Mouse (Mus musculus): ENCODE data around the gene Xbp1. TPM values are rescaled to one million over a fixed set of nuclear protein-coding genes. Genes with fewer than 3 reads are reported as not detected.

Xbp1 gene
- polyA plus RNA-seq, 1 experiment from 2014 or later = 248 TPM

GRCm38 (mm10) chr11:5568082-5568481, 47.6 kb downstream of the Xbp1 start:
- no peak for ATAC-seq (ENCODE audit: insufficient read depth, low FRiP score)
- WGBS = 89% methylated on average over 5 of the region's 5 CpGs
- H3K27ac ChIP-seq (ENCODE audit: low read length) = no peak overlapping the region
- H3K27me3 ChIP-seq (ENCODE audit: control insufficient read depth, insufficient read depth, low read length) = no peaks in the 10 kb centered on the region
- H3K4me2 ChIP-seq (ENCODE audit: low read depth, low read length) = no peak overlapping the region
- no peaks in the 10 kb centered on the region for H3K4me1 ChIP-seq (ENCODE audit: control insufficient read depth, insufficient read depth, low read length)
- H3K9me3 ChIP-seq (replicated peaks; ENCODE audit: control insufficient read depth, low read length) = no peaks in the 10 kb centered on the region
- no peaks in the 10 kb centered on the region for H3K36me3 ChIP-seq (ENCODE audit: control insufficient read depth, insufficient read depth, low read length)
- H3K9ac ChIP-seq (ENCODE audit: low read length) = no peak overlapping the region
- no peak overlapping the region for H3K4me3 ChIP-seq (replicated peaks; ENCODE audit: low read length)

- WGBS = 81% methylated on average over 12 of the region's 12 CpGs
- Histone ChIP-seq H3K9me3 (replicated peaks; ENCODE audit: control insufficient read depth, low read length) (no peaks in the 10 kb centered on the region), H3K4me3 (replicated peaks; ENCODE audit: low read length) (no peak within 1 kb of the TSS), H3K9ac (ENCODE audit: low read length) (no peak within 1 kb of the TSS), H3K27me3 (ENCODE audit: control insufficient read depth, insufficient read depth, low read length) (no peaks in the 10 kb centered on the region), H3K36me3 (ENCODE audit: control insufficient read depth, insufficient read depth, low read length) (no peaks in the 10 kb centered on the region), H3K4me2 (ENCODE audit: low read depth, low read length) (no peak within 1 kb of the TSS), H3K4me1 (ENCODE audit: control insufficient read depth, insufficient read depth, low read length) (no peaks in the 10 kb centered on the region), H3K27ac (ENCODE audit: low read length) (no peak within 1 kb of the TSS)
- no peak for ATAC-seq (ENCODE audit: insufficient read depth, low FRiP score)
These were observed 49.0 kb downstream of the Xbp1 start, which contains the start of gene Ankrd36 for GRCm38 (mm10) chr11:5569474-5569873. Gene Ankrd36, plus strand, starts transcription at chr11:5569684.

DNA sequence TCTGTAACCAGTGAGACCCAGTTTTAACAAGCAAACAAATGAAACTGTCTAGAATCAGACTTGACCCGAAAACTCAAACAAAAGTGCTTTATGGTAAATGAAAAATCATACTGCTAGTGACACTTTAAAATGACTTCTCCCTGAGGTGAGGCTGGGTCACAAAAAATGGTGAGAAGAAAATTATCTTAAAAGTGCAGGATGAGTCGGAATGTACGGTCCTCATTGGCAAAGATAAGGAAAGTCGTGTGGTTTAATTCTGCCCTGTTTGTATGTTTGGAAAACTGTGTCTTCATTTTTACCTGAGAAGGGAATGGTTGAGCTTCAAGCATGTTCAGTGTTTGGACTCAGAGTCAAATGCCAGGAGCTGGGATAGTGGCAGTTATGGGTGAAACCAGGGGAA, 51.4 kb downstream of the Xbp1 start:
- Histone ChIP-seq H3K27ac (ENCODE audit: low read length) (no peak overlapping the region), H3K4me1 (ENCODE audit: control insufficient read depth, insufficient read depth, low read length) (no peaks in the 10 kb centered on the region), H3K4me2 (ENCODE audit: low read depth, low read length) (no peak overlapping the region), H3K4me3 (replicated peaks; ENCODE audit: low read length) (no peak overlapping the region), H3K9me3 (replicated peaks; ENCODE audit: control insufficient read depth, low read length) (no peaks in the 10 kb centered on the region), H3K27me3 (ENCODE audit: control insufficient read depth, insufficient read depth, low read length) (no peaks in the 10 kb centered on the region), H3K36me3 (ENCODE audit: control insufficient read depth, insufficient read depth, low read length) (no peaks in the 10 kb centered on the region), H3K9ac (ENCODE audit: low read length) (no peak overlapping the region)
- WGBS = 84% methylated on average over 4 of the region's 4 CpGs
- no peak for ATAC-seq (ENCODE audit: insufficient read depth, low FRiP score)

DNA sequence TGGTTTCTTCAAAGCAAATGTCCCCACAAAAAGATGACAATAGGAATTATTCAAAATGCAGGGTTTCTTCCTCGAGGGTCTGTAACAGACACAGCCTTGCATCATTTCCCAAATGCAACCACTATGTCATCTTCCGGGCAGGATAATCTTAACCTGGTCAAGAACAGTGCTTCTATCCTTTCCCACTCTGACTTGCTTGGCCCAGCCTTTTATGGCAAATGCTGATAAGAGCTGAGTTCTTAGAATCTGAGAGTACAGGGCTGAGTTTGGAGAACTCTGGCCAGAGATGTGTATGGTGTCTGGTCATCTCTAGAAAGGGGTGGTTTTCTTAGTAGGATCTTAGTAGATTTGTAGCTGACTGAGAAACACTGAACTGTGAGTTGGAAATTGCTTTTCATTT, 53.4 kb downstream of the Xbp1 start:
- H3K9me3 ChIP-seq (replicated peaks; ENCODE audit: control insufficient read depth, low read length) = no peaks in the 10 kb centered on the region
- H3K4me3 ChIP-seq (replicated peaks; ENCODE audit: low read length) = no peak overlapping the region
- 75% methylated on average over 2 of the region's 2 CpGs for WGBS
- no peak overlapping the region for H3K4me2 ChIP-seq (ENCODE audit: low read depth, low read length)
- no peaks in the 10 kb centered on the region for H3K27me3 ChIP-seq (ENCODE audit: control insufficient read depth, insufficient read depth, low read length)
- H3K27ac ChIP-seq (ENCODE audit: low read length) = no peak overlapping the region
- H3K36me3 ChIP-seq (ENCODE audit: control insufficient read depth, insufficient read depth, low read length) = no peaks in the 10 kb centered on the region
- H3K4me1 ChIP-seq (ENCODE audit: control insufficient read depth, insufficient read depth, low read length) = no peaks in the 10 kb centered on the region
- H3K9ac ChIP-seq (ENCODE audit: low read length) = no peak overlapping the region
- no peak for ATAC-seq (ENCODE audit: insufficient read depth, low FRiP score)

- Histone ChIP-seq H3K27ac (ENCODE audit: low read length) (no peak overlapping the region), H3K36me3 (ENCODE audit: control insufficient read depth, insufficient read depth, low read length) (no peaks in the 10 kb centered on the region), H3K4me3 (replicated peaks; ENCODE audit: low read length) (no peak overlapping the region), H3K9me3 (replicated peaks; ENCODE audit: control insufficient read depth, low read length) (no peaks in the 10 kb centered on the region), H3K4me1 (ENCODE audit: control insufficient read depth, insufficient read depth, low read length) (no peaks in the 10 kb centered on the region), H3K9ac (ENCODE audit: low read length) (no peak overlapping the region), H3K27me3 (ENCODE audit: control insufficient read depth, insufficient read depth, low read length) (no peaks in the 10 kb centered on the region), H3K4me2 (ENCODE audit: low read depth, low read length) (no peak overlapping the region)
- 59% methylated on average over 6 of the region's 6 CpGs for WGBS
- no peak for ATAC-seq (ENCODE audit: insufficient read depth, low FRiP score)
These were observed 54.6 kb downstream of the Xbp1 start for GRCm38 (mm10) chr11:5575046-5575445.

Other genes with a start within 250 kb of the Xbp1 start
- 13.3 and 13.9 TPM in 2 replicates for gene Znrf3, start 75.8 kb upstream of the Xbp1 start, polyA plus RNA-seq (2015; fragmentation: Nextera tagmentation; extraction: Ambion mirVana)
- 13.3 and 13.8 TPM in 2 replicates for gene Ccdc117, start 21.5 kb downstream of the Xbp1 start, polyA plus RNA-seq (2015; fragmentation: Nextera tagmentation; extraction: Ambion mirVana)
- 0.10 TPM in 2 replicates for gene Ankrd36, start 49.0 kb downstream of the Xbp1 start, polyA plus RNA-seq (2015; fragmentation: Nextera tagmentation; extraction: Ambion mirVana)
- 191 and 192 TPM in 2 replicates for gene Mrps24, start 195.0 kb downstream of the Xbp1 start, polyA plus RNA-seq (2015; fragmentation: Nextera tagmentation; extraction: Ambion mirVana)
- gene Urgcp, start 241.7 kb downstream of the Xbp1 start, polyA plus RNA-seq (2015; fragmentation: Nextera tagmentation; extraction: Ambion mirVana) = 24.9 and 25.3 TPM in 2 replicates

Data from stomach, embryonic 16.5 days (tissue).